Mouse (Mus musculus): Measurements from ENCODE around the gene Gm13272. TPM values are rescaled to one million over a fixed set of nuclear protein-coding genes. Genes with fewer than 3 reads are reported as not detected.
"Not testable (repeated sequence)": the region's sequence is repeated elsewhere in the genome, so short reads cannot be mapped to it uniquely, and the experiment has no call there.

The Gm13272 gene
- not detected for total RNA-seq (2021)

- DNase-seq; intact Hi-C loops (cut with DNase I): not testable (repeated sequence)
Observed at GRCm38 (mm10) chr4:88779550-88779949, at the start of gene Gm13272. Gene Gm13272 (plus strand): TSS chr4:88779850.

DNA sequence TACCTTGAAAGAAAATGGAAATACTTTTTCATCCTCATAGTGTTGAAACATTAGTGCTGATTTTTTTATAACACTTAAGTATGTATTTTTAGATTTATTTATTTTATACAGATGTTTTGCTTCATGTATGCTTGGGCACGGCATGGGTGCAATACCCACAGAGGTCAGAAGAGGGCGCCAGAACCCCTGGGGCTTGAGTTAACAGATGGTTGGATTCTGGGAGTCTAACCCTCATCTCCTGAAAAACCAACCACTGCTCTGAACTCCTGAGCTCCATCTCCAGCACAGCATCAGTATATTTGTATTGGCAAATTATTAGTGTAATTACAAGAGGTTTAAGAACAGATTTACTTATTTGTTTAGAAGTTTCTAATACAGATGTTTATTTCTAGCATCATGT, 41.2 kb upstream of the Gm13272 start:
- intact Hi-C loops (cut with DNase I): loop anchor here (1.0 kb wide), 1 partner anchor 19 kb away; no protein-coding TSS in a partner anchor
- DNase-seq: peak; percentile 75 to 86

- no peak for DNase-seq
- intact Hi-C loops (cut with DNase I): no loop called here
Observed at GRCm38 (mm10) chr4:88739036-88739435, 40.6 kb upstream of the Gm13272 start.

DNA sequence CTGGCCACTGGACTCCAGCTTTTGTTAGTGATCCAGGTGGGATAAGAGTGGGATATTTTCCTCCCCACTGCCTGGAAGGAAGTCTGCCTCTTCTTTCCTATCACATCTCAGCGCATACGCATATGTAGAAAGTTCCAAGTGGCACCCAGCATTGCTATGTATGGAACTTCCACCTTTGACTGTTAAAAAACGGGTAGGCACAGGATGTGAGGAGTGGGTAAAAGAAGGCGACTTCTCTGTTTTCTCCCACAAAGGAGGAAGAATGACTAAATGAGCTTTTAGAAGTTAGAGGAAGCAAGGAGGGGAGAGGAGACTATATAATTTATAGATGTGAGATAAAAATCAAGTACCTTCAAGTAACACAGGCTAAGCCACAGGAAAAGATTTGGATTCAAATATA, 38.2 kb upstream of the Gm13272 start:
- intact Hi-C loops (cut with DNase I): loop anchor here (1.0 kb wide), 1 partner anchor 15 kb away; no protein-coding TSS in a partner anchor
- no peak for DNase-seq

- no peak for DNase-seq
- intact Hi-C loops (cut with DNase I): no loop called here
Observed at GRCm38 (mm10) chr4:88742771-88743371, 36.8 kb upstream of the Gm13272 start.

- intact Hi-C loops (cut with DNase I): no loop called here
Observed at GRCm38 (mm10) chr4:88744207-88744606, 35.4 kb upstream of the Gm13272 start.

DNA sequence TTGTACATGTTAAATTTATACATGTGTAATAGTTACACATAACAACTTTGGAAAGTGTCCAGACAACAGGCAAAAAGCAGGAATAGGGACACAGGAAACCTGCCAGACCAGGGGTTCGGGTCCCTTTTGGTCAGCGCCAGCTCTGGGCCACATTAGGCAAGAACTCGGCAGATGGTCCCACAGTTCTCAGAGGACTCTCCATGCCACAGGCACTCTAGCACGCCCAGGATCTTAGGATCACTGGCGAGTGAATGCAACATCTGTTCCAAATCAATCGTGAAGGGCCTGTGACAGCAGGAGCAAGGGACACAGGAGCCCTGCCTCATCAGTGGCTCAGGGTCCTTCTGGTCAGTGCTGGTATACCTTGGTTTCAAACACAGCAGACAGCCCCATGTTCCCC, 29.7 kb upstream of the Gm13272 start:
- no peak for DNase-seq
- intact Hi-C loops (cut with DNase I): no loop called here

More at GRCm38 (mm10) chr4:88744207-88744606, 35.4 kb upstream of the Gm13272 start:
- DNase-seq: no peak

- intact Hi-C loops (cut with DNase I): not testable (repeated sequence)
- peak; percentile 70 to 75 for DNase-seq
Observed at GRCm38 (mm10) chr4:88754818-88755340, 24.8 kb upstream of the Gm13272 start, which contains the start of gene Gm13271. Gene Gm13271 (plus strand): TSS chr4:88754868.

GRCm38 (mm10) chr4:88756581-88757513, 22.8 kb upstream of the Gm13272 start:
- DNase-seq: peak; percentile 40 to 58
- intact Hi-C loops (cut with DNase I): loop anchor here (1.0 kb wide), 2 partner anchors 16 to 19 kb away; no protein-coding TSS in a partner anchor

GRCm38 (mm10) chr4:88757628-88758031, 22.0 kb upstream of the Gm13272 start:
- intact Hi-C loops (cut with DNase I): loop anchor here (1.0 kb wide), 1 partner anchor 19 kb away; no protein-coding TSS in a partner anchor
- peak; percentile 87 to 91 for DNase-seq

GRCm38 (mm10) chr4:88758751-88759150, 20.9 kb upstream of the Gm13272 start:
- peak in 1 of 2 experiments; percentile 4 for DNase-seq
- intact Hi-C loops (cut with DNase I): not testable (repeated sequence)

DNA sequence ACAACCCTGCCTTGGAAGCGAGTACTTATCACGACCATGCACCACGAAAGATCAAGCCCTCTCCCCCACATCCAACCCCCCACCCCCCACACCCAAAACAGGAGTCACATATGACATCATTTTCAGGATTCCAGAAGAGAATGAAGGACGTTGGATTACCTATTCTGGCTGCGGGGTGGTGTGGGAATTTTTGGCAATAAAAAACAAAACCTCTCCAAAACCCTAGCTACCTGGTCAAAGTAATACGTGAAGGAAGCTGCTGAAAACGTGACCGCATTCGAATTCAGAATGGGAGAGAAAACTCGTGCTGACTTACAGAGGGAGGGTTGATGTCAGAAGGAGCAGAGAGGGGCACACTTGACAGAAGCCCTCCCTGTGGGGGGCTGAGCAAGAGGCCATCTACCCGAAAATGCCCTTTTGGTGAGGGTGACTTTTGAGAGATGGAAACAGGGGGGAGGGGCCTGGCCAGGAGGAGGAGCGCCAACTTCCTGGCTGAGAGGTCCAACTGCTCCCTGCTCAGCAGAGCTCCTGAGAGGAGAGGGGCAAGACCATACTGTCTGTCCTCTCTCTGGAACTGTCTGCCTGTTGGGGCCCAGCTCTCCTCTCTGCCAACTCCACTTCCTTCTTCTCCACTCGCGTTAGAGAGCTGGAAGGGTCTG, 19.9 kb upstream of the Gm13272 start, which contains the start of gene Gm13283:
Gene Gm13283, plus strand, starts transcription at position 510 of the 659 bp plus-strand sequence.
- DNase-seq: peak in 1 of 2 experiments; percentile 26
- intact Hi-C loops (cut with DNase I): not testable (repeated sequence)

GRCm38 (mm10) chr4:88760431-88760830, 19.2 kb upstream of the Gm13272 start:
- intact Hi-C loops (cut with DNase I): not testable (repeated sequence)
- peak; percentile 77 to 78 for DNase-seq

DNA sequence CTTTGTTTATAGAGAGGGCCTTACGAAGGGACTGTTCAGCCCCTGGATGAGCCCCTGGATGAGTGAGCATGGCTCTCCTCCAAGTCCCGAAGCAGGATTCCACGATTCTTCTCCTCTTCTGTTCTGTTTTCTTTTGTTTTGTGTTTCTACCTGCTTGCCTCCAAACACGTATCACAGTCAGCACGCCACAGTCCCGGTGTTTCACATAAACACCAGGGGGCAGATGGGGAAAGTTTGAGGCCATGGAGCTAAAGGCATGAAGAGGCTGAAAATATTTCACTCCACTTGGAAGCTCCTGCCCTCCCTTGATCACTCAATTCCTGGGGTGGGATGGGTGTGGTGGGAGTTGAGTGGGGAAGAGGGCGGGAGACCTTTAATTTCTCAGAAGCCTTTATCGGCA, 17.9 kb upstream of the Gm13272 start:
- peak; percentile 51 to 59 for DNase-seq
- intact Hi-C loops (cut with DNase I): not testable (repeated sequence)

- intact Hi-C loops (cut with DNase I): not testable (repeated sequence)
- peak in 1 of 2 experiments; percentile 25 for DNase-seq
Observed at GRCm38 (mm10) chr4:88762341-88762740, 17.3 kb upstream of the Gm13272 start.

DNA sequence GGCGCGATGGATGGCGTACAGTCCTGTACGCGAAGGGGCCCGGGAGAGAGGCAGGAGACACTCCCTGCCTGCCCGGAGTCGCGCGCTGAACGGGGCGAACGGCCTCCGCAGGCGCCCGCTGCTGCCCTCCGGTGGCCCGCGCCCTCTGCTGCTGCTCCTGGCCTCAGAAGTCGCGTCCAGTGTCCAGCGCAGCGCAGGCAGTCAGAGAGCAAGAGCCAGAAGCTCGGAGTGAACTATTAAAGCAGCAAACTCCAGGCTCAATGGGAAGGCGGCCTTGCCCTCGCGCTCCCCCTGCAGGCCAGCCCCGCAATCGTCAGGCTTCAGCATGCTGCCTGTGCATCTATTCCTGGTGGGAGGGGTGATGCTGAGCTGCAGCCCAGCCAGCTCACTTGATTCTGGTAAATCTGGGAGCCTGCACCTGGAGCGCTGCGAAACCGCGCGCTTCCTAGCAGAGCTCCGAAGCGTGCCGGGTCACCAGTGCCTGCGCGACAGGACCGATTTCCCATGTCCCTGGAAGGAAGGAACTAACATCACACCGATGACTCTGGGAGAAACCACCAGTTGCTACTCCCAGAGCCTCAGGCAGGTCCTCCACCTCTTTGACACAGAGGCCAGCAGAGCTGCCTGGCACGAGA, 16.1 kb upstream of the Gm13272 start:
- DNase-seq: peak; percentile 50 to 59
- intact Hi-C loops (cut with DNase I): not testable (repeated sequence)

DNA sequence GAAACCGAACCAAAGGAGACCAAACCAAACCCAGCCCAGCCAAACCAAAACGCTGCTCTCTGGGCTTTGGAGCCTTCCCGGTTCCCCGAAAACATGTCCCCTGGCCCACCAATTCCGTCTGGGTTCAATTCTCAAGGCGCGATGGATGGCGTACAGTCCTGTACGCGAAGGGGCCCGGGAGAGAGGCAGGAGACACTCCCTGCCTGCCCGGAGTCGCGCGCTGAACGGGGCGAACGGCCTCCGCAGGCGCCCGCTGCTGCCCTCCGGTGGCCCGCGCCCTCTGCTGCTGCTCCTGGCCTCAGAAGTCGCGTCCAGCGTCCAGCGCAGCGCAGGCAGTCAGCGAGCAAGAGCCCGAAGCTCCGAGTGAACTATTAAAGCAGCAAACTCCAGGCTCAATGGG, 6.1 kb upstream of the Gm13272 start, which contains the start of gene Gm13290:
Gene Gm13290, plus strand, starts transcription at position 301 of the 400 bp plus-strand sequence.
- DNase-seq; intact Hi-C loops (cut with DNase I): not testable (repeated sequence)

DNA sequence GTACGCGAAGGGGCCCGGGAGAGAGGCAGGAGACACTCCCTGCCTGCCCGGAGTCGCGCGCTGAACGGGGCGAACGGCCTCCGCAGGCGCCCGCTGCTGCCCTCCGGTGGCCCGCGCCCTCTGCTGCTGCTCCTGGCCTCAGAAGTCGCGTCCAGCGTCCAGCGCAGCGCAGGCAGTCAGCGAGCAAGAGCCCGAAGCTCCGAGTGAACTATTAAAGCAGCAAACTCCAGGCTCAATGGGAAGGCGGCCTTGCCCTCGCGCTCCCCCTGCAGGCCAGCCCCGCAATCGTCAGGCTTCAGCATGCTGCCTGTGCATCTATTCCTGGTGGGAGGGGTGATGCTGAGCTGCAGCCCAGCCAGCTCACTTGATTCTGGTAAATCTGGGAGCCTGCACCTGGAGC, 3.0 kb upstream of the Gm13272 start, which contains the start of gene Gm13289:
Gene Gm13289, plus strand, starts transcription at position 301 of the 400 bp plus-strand sequence.
- intact Hi-C loops (cut with DNase I); DNase-seq: not testable (repeated sequence)

DNA sequence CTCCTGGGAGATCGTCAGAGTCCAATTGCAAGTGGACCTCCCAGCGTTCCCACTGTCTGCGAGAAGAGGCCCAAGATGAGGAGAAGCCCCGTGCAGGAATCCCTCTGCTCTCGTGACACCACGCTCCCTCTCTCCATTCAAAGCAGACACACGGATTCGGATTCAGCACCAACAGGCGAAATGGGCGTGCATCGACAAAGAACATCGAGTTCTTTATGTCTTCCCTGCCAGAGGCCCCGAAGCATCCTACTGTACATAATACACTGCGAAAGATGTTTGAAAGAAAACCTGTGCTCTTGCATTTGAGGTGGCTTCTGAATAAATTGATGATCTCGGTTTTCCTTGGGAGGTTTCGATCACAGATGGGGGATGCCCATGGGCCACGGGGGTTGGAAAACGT, 670 bp downstream of the Gm13272 start:
- DNase-seq; intact Hi-C loops (cut with DNase I): not testable (repeated sequence)

All from heart, postnatal 36 days (tissue).